Mouse (Mus musculus) heart, adult 2 months (tissue): Measurements from ENCODE around the gene Gm3147. TPM values are rescaled to one million over a fixed set of nuclear protein-coding genes. Genes with fewer than 3 reads are reported as not detected.
"Not testable (repeated sequence)": the region's sequence is repeated elsewhere in the genome, so short reads cannot be mapped to it uniquely, and the experiment has no call there.

ENCODE experiments used
- DNase-seq, 2 experiments: peaks; one replicate each; pipeline ENCODE4 v3.0.0; 2021
- H3K27ac ChIP-seq: fragments of 200-600 bp; 2 replicates; pipeline ENCODE4 v1.8.1; 2022
- H3K27me3 ChIP-seq: fragments of 200-500 bp; 2 replicates; pipeline ENCODE4 v1.6.1; 2012; ENCODE audit warnings: mild to moderate bottlenecking, low read length, inconsistent platforms, mixed read lengths; ENCODE audit not compliant: control insufficient read depth, insufficient read depth
- H3K36me3 ChIP-seq: fragments of 200-500 bp; 2 replicates; pipeline ENCODE4 v1.6.1; 2012; ENCODE audit warnings: low read length, inconsistent platforms; ENCODE audit not compliant: control insufficient read depth, insufficient read depth
- H3K4me1 ChIP-seq: fragments of 200-500 bp; 2 replicates; pipeline ENCODE4 v1.6.1; 2011; ENCODE audit warnings: low read length; ENCODE audit not compliant: control insufficient read depth, insufficient read depth
- H3K4me3 ChIP-seq: fragments of 200-600 bp; 2 replicates; pipeline ENCODE4 v1.8.1; 2022
- H3K79me2 ChIP-seq: fragments of 200-500 bp; replicated peaks from 2 replicates; pipeline ENCODE4 v1.6.1; 2012; ENCODE audit warnings: mild to moderate bottlenecking, inconsistent platforms, low read length, moderate library complexity, mixed read lengths; ENCODE audit not compliant: control insufficient read depth, insufficient read depth
- H3K9ac ChIP-seq: fragments of 200-500 bp; 2 replicates; pipeline ENCODE4 v1.6.1; 2012; ENCODE audit warnings: low read depth, mild to moderate bottlenecking, control low read depth, inconsistent platforms, low read length, mixed read lengths
- WGBS: fragments of 180-500 bp; shearing (Covaris S2); methylation state at CpG from one replicate; pipeline ENCODE4 v1.1.7; 2018; 5-methylcytosine and 5-hydroxymethylcytosine counted together
- intact Hi-C: fragments of 180-260 bp; cut with DNase I; formaldehyde crosslinking; loops from one replicate; pipeline ENCODE4 v1.15.1; 2025
- long read RNA-seq: library from polyadenylated mRNA; stranded (forward); transcript quantifications from one replicate; pipeline ENCODE4 v2.0.0, GENCODE M21; 2021
- polyA plus RNA-seq: library from polyadenylated mRNA; depleted of rRNA; stranded (reverse); fragments of >200 nt; gene quantifications from 2 replicates; pipeline ENCODE4 v1.2.3, GENCODE M21; 2012; rRNA removed
- total RNA-seq, 2 experiments: library from RNA; stranded (reverse); gene quantifications; 2 replicates each; pipeline ENCODE4 v1.2.3; 2021

Gene Gm3147
- not detected for total RNA-seq
- polyA plus RNA-seq, result not detected in 2 replicates
- long read RNA-seq, result 0 reads

DNA sequence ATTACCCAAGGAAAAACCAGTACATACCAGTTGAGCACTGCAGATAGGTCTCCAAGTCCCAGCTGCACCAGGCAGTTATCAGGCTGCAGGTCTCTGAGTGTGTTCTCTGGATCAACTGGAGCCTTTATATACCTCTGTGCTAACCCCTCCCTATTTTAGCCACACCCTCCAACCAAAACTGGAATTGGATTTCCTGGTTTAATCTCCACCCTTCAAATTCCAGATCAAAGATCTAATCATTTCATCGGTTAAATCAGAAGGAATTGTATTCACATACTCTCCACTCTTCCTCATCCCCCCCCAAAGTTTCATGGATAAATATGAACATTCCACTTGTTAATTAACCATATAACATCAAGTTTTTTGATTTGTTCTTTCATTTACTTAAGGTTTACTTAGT is at the start of gene Gm3147:
Gene Gm3147, minus strand, starts transcription at position 101 of the 400 bp plus-strand sequence.
- H3K27ac ChIP-seq, DNase-seq, intact Hi-C loops, H3K36me3 ChIP-seq, H3K4me3 ChIP-seq, H3K9ac ChIP-seq, H3K4me1 ChIP-seq, H3K27me3 ChIP-seq, H3K79me2 ChIP-seq: not testable (repeated sequence)
- no CpG with 5 or more reads among the region's 1 CpGs for whole genome bisulfite sequencing

GRCm38 (mm10) chr5:94648082-94648481 is 31.9 kb upstream of the Gm3147 start, which contains the start of gene Gm6205:
TSS of gene Gm6205 (plus strand) at chr5:94648382.
- H3K27ac ChIP-seq, H3K79me2 ChIP-seq, H3K4me3 ChIP-seq, H3K36me3 ChIP-seq, H3K27me3 ChIP-seq, DNase-seq, H3K4me1 ChIP-seq, intact Hi-C loops, H3K9ac ChIP-seq: not testable (repeated sequence)
- no CpG with 5 or more reads among the region's 2 CpGs for WGBS

GRCm38 (mm10) chr5:94623679-94624078 is 7.5 kb upstream of the Gm3147 start, which contains the start of gene Gm6509:
TSS of gene Gm6509 (plus strand) at chr5:94623979.
- H3K27ac ChIP-seq, H3K36me3 ChIP-seq, H3K4me1 ChIP-seq, H3K4me3 ChIP-seq, H3K27me3 ChIP-seq, intact Hi-C loops, H3K9ac ChIP-seq, H3K79me2 ChIP-seq: not testable (repeated sequence)
- 60% methylated on average over 1 of the region's 2 CpGs for WGBS
- peak in 1 of 2 experiments; percentile 1 for DNase-seq

Other genes with a start within 250 kb of the Gm3147 start
- not detected for gene Gm7682, start 170.6 kb downstream of the Gm3147 start, total RNA-seq
- not detected in 2 replicates for gene Gm7682, start 170.6 kb downstream of the Gm3147 start, polyA plus RNA-seq
- not detected for gene Gm3139, start 90.1 kb downstream of the Gm3147 start, total RNA-seq
- gene Gm3139, start 90.1 kb downstream of the Gm3147 start, polyA plus RNA-seq, result not detected in 2 replicates
- not detected for gene Gm6509, start 7.6 kb upstream of the Gm3147 start, total RNA-seq
- not detected in 2 replicates for gene Gm6509, start 7.6 kb upstream of the Gm3147 start, polyA plus RNA-seq
- not detected for gene Gm6205, start 32.0 kb upstream of the Gm3147 start, total RNA-seq
- not detected in 2 replicates for gene Gm6205, start 32.0 kb upstream of the Gm3147 start, polyA plus RNA-seq
- not detected for gene Gm3183, start 249.1 kb upstream of the Gm3147 start, total RNA-seq
- gene Gm3183, start 249.1 kb upstream of the Gm3147 start, polyA plus RNA-seq, result not detected in 2 replicates